Mouse (Mus musculus) CH12F3 (cell line): ENCODE measurements at regions not wholly inside any gene's neighbourhood (a gene's known extent, or its start where the extent isn't known, plus 50 kb on each side); places are given as distances from the start of the nearest gene placed in this dataset.

Experiments used
- in situ Hi-C: fragments of 300-500 bp; cut with MboI; formaldehyde crosslinking; loops from 2 replicates; pipeline ENCODE4 v1.14.3; 2020; ENCODE audit warnings: low sequenced_read_pairs

- in situ Hi-C loops, result no loop called here
Measured at GRCm38 (mm10) chr6:98483319-98484123, 141.0 kb upstream of the Gm765 start.

GRCm38 (mm10) chr6:98482319-98482718, 139.8 kb upstream of the Gm765 start:
- in situ Hi-C loops, result no loop called here

- in situ Hi-C loops, result no loop called here
Measured at GRCm38 (mm10) chr6:98467563-98467962, 125.0 kb upstream of the Gm765 start.

GRCm38 (mm10) chr6:98452277-98452676, 109.7 kb upstream of the Gm765 start:
- in situ Hi-C loops, result no loop called here

GRCm38 (mm10) chr6:98435676-98436075, 93.1 kb upstream of the Gm765 start:
- in situ Hi-C loops, result no loop called here

- in situ Hi-C loops, result no loop called here
Measured at GRCm38 (mm10) chr6:98433286-98433685, 90.7 kb upstream of the Gm765 start.

GRCm38 (mm10) chr6:98429120-98429519, 86.6 kb upstream of the Gm765 start:
- in situ Hi-C loops, result no loop called here

GRCm38 (mm10) chr6:98402605-98403004, 60.1 kb upstream of the Gm765 start:
- in situ Hi-C loops, result no loop called here

GRCm38 (mm10) chr6:98394589-98394988, 52.0 kb upstream of the Gm765 start:
- in situ Hi-C loops, result no loop called here
